Mouse (Mus musculus): ENCODE results near the gene Adcy6.

The Adcy6 gene

GRCm38 (mm10) chr15:98626487-98627212 lies 16.8 kb upstream of the Adcy6 start:
- peak; percentile 84 for DNase-seq

- no peak for DNase-seq
These were observed 16.2 kb upstream of the Adcy6 start for GRCm38 (mm10) chr15:98626078-98626477.

GRCm38 (mm10) chr15:98623361-98623821 lies 13.5 kb upstream of the Adcy6 start:
- peak; percentile 75 for DNase-seq

- DNase-seq: no peak
These were observed 12.8 kb upstream of the Adcy6 start for GRCm38 (mm10) chr15:98622721-98623120.

- peak; percentile 85 for DNase-seq
These were observed 12.3 kb upstream of the Adcy6 start for GRCm38 (mm10) chr15:98622199-98622598.

GRCm38 (mm10) chr15:98617176-98617537 lies 7.3 kb upstream of the Adcy6 start:
- peak; percentile 93 for DNase-seq

GRCm38 (mm10) chr15:98616362-98617175 lies 6.7 kb upstream of the Adcy6 start:
- peak; percentile 90 for DNase-seq

GRCm38 (mm10) chr15:98615751-98616150 lies 5.9 kb upstream of the Adcy6 start:
- peak; percentile 91 for DNase-seq

- no peak for DNase-seq
These were observed 5.1 kb upstream of the Adcy6 start for GRCm38 (mm10) chr15:98614971-98615370.

- DNase-seq: no peak
These were observed 4.7 kb upstream of the Adcy6 start for GRCm38 (mm10) chr15:98614551-98614950.

- DNase-seq: no peak
These were observed 2.4 kb upstream of the Adcy6 start for GRCm38 (mm10) chr15:98612229-98612628.

GRCm38 (mm10) chr15:98610131-98610633 lies 306 bp upstream of the Adcy6 start:
- DNase-seq: no peak

- DNase-seq: peak; percentile 96
These were observed 1.1 kb downstream of the Adcy6 start for GRCm38 (mm10) chr15:98608784-98609250.

- DNase-seq: peak; percentile 98
These were observed 1.7 kb downstream of the Adcy6 start for GRCm38 (mm10) chr15:98608058-98608783.

GRCm38 (mm10) chr15:98607557-98607956 lies 2.3 kb downstream of the Adcy6 start:
- DNase-seq: peak; percentile 99

GRCm38 (mm10) chr15:98606739-98607138 lies 3.1 kb downstream of the Adcy6 start:
- DNase-seq: peak; percentile 93

GRCm38 (mm10) chr15:98606051-98606536 lies 3.8 kb downstream of the Adcy6 start:
- DNase-seq: peak; percentile 98

GRCm38 (mm10) chr15:98604041-98604575 lies 5.8 kb downstream of the Adcy6 start:
- peak; percentile 92 for DNase-seq

- DNase-seq: peak; percentile 96
These were observed 6.9 kb downstream of the Adcy6 start for GRCm38 (mm10) chr15:98602921-98603458.

GRCm38 (mm10) chr15:98602191-98602881 lies 7.5 kb downstream of the Adcy6 start:
- peak; percentile 99 for DNase-seq

GRCm38 (mm10) chr15:98601832-98602190 lies 8.1 kb downstream of the Adcy6 start:
- DNase-seq: no peak

All from heart, adult 11 months (tissue).